Mouse (Mus musculus) spleen, postnatal 4 days (tissue): ENCODE results near the gene Kcns3.
"Not testable (repeated sequence)": the region's sequence is repeated elsewhere in the genome, so short reads cannot be mapped to it uniquely, and the experiment has no call there.

Experiments used
- DNase-seq, 2 experiments: peaks; one replicate each; pipeline ENCODE4 v3.0.0; 2022; ENCODE audit warnings: low spot score in 2 of 2

Gene Kcns3

GRCm38 (mm10) chr12:11086866-11087265 lies 64.0 kb downstream of the Kcns3 start:
- DNase-seq = no peak

- no peak for DNase-seq
These were observed 79.8 kb downstream of the Kcns3 start for GRCm38 (mm10) chr12:11071079-11071478.

DNA sequence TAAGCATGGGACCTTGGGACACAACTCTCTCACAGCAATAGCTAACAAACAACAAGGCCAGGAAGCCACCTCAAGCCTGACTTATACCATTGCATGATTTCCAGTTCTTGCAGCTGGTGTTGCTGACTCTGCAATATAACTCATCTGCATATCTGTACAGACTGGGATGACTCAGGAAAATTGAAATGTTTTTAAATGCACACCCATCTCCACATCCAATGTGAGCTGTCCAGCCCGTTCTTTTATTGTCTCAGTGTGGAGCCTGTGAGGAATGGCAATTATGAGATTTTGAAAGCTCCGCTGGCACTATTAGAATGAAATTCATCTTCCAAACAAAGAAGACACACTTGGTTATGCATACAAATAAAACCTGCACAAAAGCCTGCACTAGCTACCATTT lies 84.0 kb downstream of the Kcns3 start:
- no peak for DNase-seq

- not testable (repeated sequence) for DNase-seq
These were observed 98.2 kb downstream of the Kcns3 start for GRCm38 (mm10) chr12:11052676-11053075.

DNA sequence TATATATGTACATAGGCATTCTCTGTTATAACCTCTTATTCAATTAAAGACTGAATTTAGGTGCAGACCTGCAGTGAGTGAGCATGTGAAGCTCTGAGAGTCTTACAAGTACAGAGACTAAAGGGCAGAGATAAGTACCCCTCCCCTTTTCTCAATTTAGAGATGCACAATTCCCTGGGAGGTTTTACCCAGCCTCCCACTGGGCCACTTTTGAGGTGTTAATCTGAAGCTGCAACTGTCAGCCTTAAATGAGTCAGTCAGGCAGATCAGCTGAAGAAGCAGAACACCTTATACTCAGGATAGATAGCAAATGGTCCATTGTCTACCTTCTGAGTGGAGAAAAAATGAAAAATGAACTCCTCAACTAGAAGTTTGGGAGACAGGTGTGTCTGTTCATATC lies 109.0 kb downstream of the Kcns3 start:
- DNase-seq = no peak
